Comparison of ENCODE assay signal across 32 mouse cellular contexts in the genomic region with DNA sequence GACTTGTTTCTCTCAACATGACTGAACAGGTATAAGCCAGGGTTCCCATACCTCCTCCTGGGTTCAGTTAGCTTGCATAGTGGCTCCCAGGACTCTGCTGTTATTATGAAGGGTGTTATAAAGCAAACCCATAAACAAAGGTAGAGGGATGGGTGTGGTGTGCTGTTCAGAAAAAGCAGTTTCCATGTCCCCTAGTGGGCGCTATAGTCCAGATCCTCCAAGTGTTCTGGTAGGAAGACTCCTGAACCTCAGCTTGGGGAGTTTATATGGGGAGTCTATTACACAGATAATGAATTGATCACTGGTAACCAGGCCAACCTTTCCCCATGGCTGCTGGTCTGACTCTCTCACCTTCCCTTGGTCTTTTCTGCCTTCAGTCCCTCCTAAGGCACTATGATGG. TPM values are rescaled to one million over a fixed set of nuclear protein-coding genes. Genes with fewer than 3 reads are reported as not detected.
DNase-seq lines count a peak whose midpoint lies in the region; ATAC-seq and TF ChIP-seq lines count a peak whose summit lies in the region.
"Had no signal": no experiment of that assay in that cellular context is flagged by ENCODE, and none has a peak within 500 bp of the region (broad histone marks: within the 10 kb centered on the region; RNA-seq: fewer than 3 reads in every experiment).

No protein-coding gene starts in this region.

- no peaks in the 10 kb centered on the region for H3K27me3 ChIP-seq in kidney, postnatal 0 days (ENCODE audit: insufficient read depth, low read length)
- H3K27me3 ChIP-seq in midbrain, postnatal 0 days (ENCODE audit: insufficient read depth, low read length), result no peaks in the 10 kb centered on the region
- no peaks in the 10 kb centered on the region for H3K27me3 ChIP-seq in midbrain, embryonic 10.5 days (ENCODE audit: low read depth, poor library complexity, severe bottlenecking)
- H3K27me3 ChIP-seq: embryonic facial prominence, embryonic 12.5 days; heart, embryonic 15.5 days; hindbrain, embryonic 13.5 days; kidney, embryonic 15.5 days; lung, embryonic 15.5 days; midbrain, embryonic 15.5 days; neural tube, embryonic 13.5 days had no signal

- no peak for DNase-seq in kidney, postnatal 0 days (ENCODE audit: low spot score)
- no peak for DNase-seq in kidney, postnatal 14 days
- no peak for DNase-seq in midbrain, postnatal 0 days (ENCODE audit: low spot score)
- DNase-seq in midbrain, embryonic 10.5 days (ENCODE audit: low spot score), result no peak
- peak; percentile 29 for DNase-seq in R1 (ENCODE audit: low read depth, low spot score)
- DNase-seq in frontal cortex, postnatal 10 days (ENCODE audit: low spot score in 2 of 2), result no peak
- no peak for DNase-seq in adrenal gland, adult 18-20 months (ENCODE audit: low spot score in 2 of 2)
- DNase-seq: adrenal gland, postnatal 14 days; cerebellum, adult 9-11 months; forebrain, postnatal 0 days; heart, postnatal 36 days; kidney, adult 11 months; lung, postnatal 4 days; retina, postnatal 1 day; right cerebral cortex, postnatal 25 days; spleen, adult 18-20 months had no signal

- H3K36me3 ChIP-seq in kidney, postnatal 0 days (ENCODE audit: insufficient read depth, low read length), result no peaks in the 10 kb centered on the region
- no peaks in the 10 kb centered on the region for H3K36me3 ChIP-seq in midbrain, postnatal 0 days (ENCODE audit: insufficient read depth, low read length)
- no peaks in the 10 kb centered on the region for H3K36me3 ChIP-seq in midbrain, embryonic 10.5 days
- H3K36me3 ChIP-seq: embryonic facial prominence, embryonic 12.5 days; heart, embryonic 15.5 days; hindbrain, embryonic 13.5 days; kidney, embryonic 15.5 days; lung, embryonic 15.5 days; midbrain, embryonic 15.5 days; neural tube, embryonic 13.5 days had no signal

- H3K4me1 ChIP-seq in kidney, postnatal 0 days (replicated peaks; ENCODE audit: insufficient read depth, low read length), result no peaks in the 10 kb centered on the region
- H3K4me1 ChIP-seq in midbrain, postnatal 0 days (ENCODE audit: insufficient read depth, low read length), result no peaks in the 10 kb centered on the region
- peaks cover 3% of the 10 kb centered on the region; the same call in 1 of the 2 replicates for H3K4me1 ChIP-seq in midbrain, embryonic 10.5 days
- H3K4me1 ChIP-seq: embryonic facial prominence, embryonic 12.5 days; heart, embryonic 15.5 days; kidney, embryonic 15.5 days; lung, embryonic 15.5 days; midbrain, embryonic 15.5 days had no signal

- H3K9ac ChIP-seq in kidney, postnatal 0 days (ENCODE audit: low read depth, low read length), result no peak overlapping the region
- H3K9ac ChIP-seq in midbrain, postnatal 0 days (replicated peaks; ENCODE audit: low read length, poor library complexity, severe bottlenecking), result no peak overlapping the region
- H3K9ac ChIP-seq: embryonic facial prominence, embryonic 12.5 days; forebrain, postnatal 0 days; heart, embryonic 15.5 days; hindbrain, embryonic 13.5 days; kidney, embryonic 15.5 days; lung, embryonic 15.5 days; midbrain, embryonic 15.5 days; neural tube, embryonic 13.5 days had no signal

- no peak for ATAC-seq in kidney, postnatal 0 days (replicated peaks; ENCODE audit: low FRiP score, low read depth)
- ATAC-seq in midbrain, postnatal 0 days (ENCODE audit: low FRiP score), result no peak
- ATAC-seq: activated CD4-positive, CD25-positive, alpha-beta regulatory T cell, adult 4 months; forebrain, postnatal 0 days; midbrain, embryonic 15.5 days had no signal

- no peak overlapping the region for H3K27ac ChIP-seq in kidney, postnatal 0 days
- no peak overlapping the region for H3K27ac ChIP-seq in midbrain, postnatal 0 days (ENCODE audit: low read depth, low read length)
- no peak overlapping the region for H3K27ac ChIP-seq in midbrain, embryonic 10.5 days (replicated peaks)
- H3K27ac ChIP-seq: embryonic facial prominence, embryonic 12.5 days; heart, embryonic 15.5 days; hindbrain, embryonic 13.5 days; kidney, embryonic 15.5 days; lung, embryonic 15.5 days; midbrain, embryonic 15.5 days; neural tube, embryonic 13.5 days had no signal

- TF ChIP-seq CTCF in kidney, postnatal 0 days (IDR thresholded peaks at IDR 0.05; ENCODE audit: low read depth), result peak; percentile 25; the same call in 1 of the 2 replicates
- peak; percentile 22; the same call in 1 of the 2 replicates for TF ChIP-seq CTCF in midbrain, postnatal 0 days (IDR thresholded peaks at IDR 0.05)

- WGBS in kidney, postnatal 0 days, result 75% methylated on average over 1 of the region's 1 CpGs
- 81% methylated on average over 1 of the region's 1 CpGs for WGBS in midbrain, postnatal 0 days
- 82% methylated on average over 1 of the region's 1 CpGs for WGBS in midbrain, embryonic 10.5 days

- H3K4me3 ChIP-seq in kidney, postnatal 0 days (replicated peaks; ENCODE audit: low read depth, low read length), result no peak overlapping the region
- H3K4me3 ChIP-seq in midbrain, postnatal 0 days (ENCODE audit: low read depth, low read length), result no peak overlapping the region
- H3K4me3 ChIP-seq in midbrain, embryonic 10.5 days, result no peak overlapping the region
- H3K4me3 ChIP-seq: embryonic facial prominence, embryonic 12.5 days; heart, embryonic 15.5 days; hindbrain, embryonic 13.5 days; kidney, embryonic 15.5 days; lung, embryonic 15.5 days; midbrain, embryonic 15.5 days; myocyte; neural tube, embryonic 13.5 days had no signal

- no peaks in the 10 kb centered on the region for H3K9me3 ChIP-seq in kidney, postnatal 0 days (replicated peaks; ENCODE audit: low read length)
- H3K9me3 ChIP-seq in midbrain, postnatal 0 days (ENCODE audit: low read length), result no peaks in the 10 kb centered on the region
- no peaks in the 10 kb centered on the region for H3K9me3 ChIP-seq in midbrain, embryonic 10.5 days (replicated peaks)
- H3K9me3 ChIP-seq: embryonic facial prominence, embryonic 12.5 days; heart, embryonic 15.5 days; hindbrain, embryonic 13.5 days; kidney, embryonic 15.5 days; lung, embryonic 15.5 days; midbrain, embryonic 15.5 days; neural tube, embryonic 13.5 days had no signal

- no peak overlapping the region for H3K4me2 ChIP-seq in kidney, postnatal 0 days (ENCODE audit: low read length)
- no peak overlapping the region for H3K4me2 ChIP-seq in midbrain, postnatal 0 days (ENCODE audit: low read depth, low read length, poor library complexity, severe bottlenecking)
- H3K4me2 ChIP-seq: embryonic facial prominence, embryonic 12.5 days; heart, embryonic 15.5 days; hindbrain, embryonic 13.5 days; kidney, embryonic 15.5 days; lung, embryonic 15.5 days; midbrain, embryonic 15.5 days; neural tube, embryonic 13.5 days had no signal

RNA-seq across cellular contexts. Expression of gene Gucy1b2, which starts 18.4 kb away (rescaled TPM):
- polyA plus RNA-seq in kidney, postnatal 0 days (2015; fragmentation: Nextera tagmentation; extraction: Ambion mirVana), result not detected in 2 replicates
- total RNA-seq in midbrain, postnatal 0 days (2014; rRNA removed), result 1.2 and 3.9 TPM in 2 replicates
- polyA plus RNA-seq in midbrain, postnatal 0 days (2015; fragmentation: Nextera tagmentation; extraction: Ambion mirVana), result 0.49 and 0.56 TPM in 2 replicates
- 0.25 and 0.53 TPM in 2 replicates for polyA plus RNA-seq in midbrain, embryonic 10.5 days (2016; fragmentation: Nextera tagmentation; extraction: Ambion mirVana)
- 1 to 10 TPM in 1 of 2 experiments, under 1 TPM in 1; 0.54 to 1.6 TPM for total RNA-seq in adrenal gland, adult 18-20 months (2021)
- total RNA-seq: common myeloid progenitor, adult 5-6 weeks; gastrocnemius, adult 18-20 months; liver, adult 2 months; megakaryocyte-erythroid progenitor cell, adult 5-6 weeks had no signal
- polyA plus RNA-seq: activated CD4-positive, CD25-positive, alpha-beta regulatory T cell, adult 4 months; gonadal fat pad, adult 2 months; kidney, embryonic 15.5 days; large intestine, adult 2 months; liver, adult 2 months; myocyte; urinary bladder, adult 2 months had no signal
